Mouse (Mus musculus): ENCODE results near the gene Fus. TPM values are rescaled to one million over a fixed set of nuclear protein-coding genes. Genes with fewer than 3 reads are reported as not detected.
A peak's percentile ranks its signal among the peaks of the same experiment; 100 is the strongest.

Fus gene
- polyA plus RNA-seq, 1 experiment from 2014 or later = 407 TPM

- Histone ChIP-seq H3K4me3 (no peak overlapping the region), H3K27me3 (ENCODE audit: poor library complexity, severe bottlenecking) (no peaks in the 10 kb centered on the region), H3K4me1 (no peaks in the 10 kb centered on the region), H3K9me3 (no peaks in the 10 kb centered on the region), H3K36me3 (replicated peaks) (no peaks in the 10 kb centered on the region), H3K27ac (no peak overlapping the region)
- 80% methylated on average over 5 of the region's 5 CpGs for WGBS
- no peak for DNase-seq (ENCODE audit: extremely low spot score, low spot score)
Observed at GRCm38 (mm10) chr7:127959364-127959763, 7.9 kb upstream of the Fus start.

GRCm38 (mm10) chr7:127966371-127966918, 812 bp upstream of the Fus start:
- peak overlapping the region; percentile 96 for H3K4me3 ChIP-seq
- 18% methylated on average over 10 of the region's 10 CpGs for WGBS
- DNase-seq (ENCODE audit: extremely low spot score, low spot score) = peak; percentile 22
- H3K4me1 ChIP-seq = peaks cover 24% of the 10 kb centered on the region
- H3K27ac ChIP-seq = peak overlapping the region; percentile 100
- no peaks in the 10 kb centered on the region for H3K27me3 ChIP-seq (ENCODE audit: poor library complexity, severe bottlenecking)
- peaks cover 26% of the 10 kb centered on the region for H3K36me3 ChIP-seq (replicated peaks)
- H3K9me3 ChIP-seq = no peaks in the 10 kb centered on the region

- DNase-seq (ENCODE audit: extremely low spot score, low spot score) = peak; percentile 85
- no peaks in the 10 kb centered on the region for H3K27me3 ChIP-seq (ENCODE audit: poor library complexity, severe bottlenecking)
- H3K27ac ChIP-seq = peak overlapping the region; percentile 100
- H3K9me3 ChIP-seq = no peaks in the 10 kb centered on the region
- H3K4me3 ChIP-seq = peak overlapping the region; percentile 96
- H3K36me3 ChIP-seq (replicated peaks) = peaks cover 43% of the 10 kb centered on the region
- WGBS = 2% methylated on average over 41 of the region's 42 CpGs
- peaks cover 27% of the 10 kb centered on the region for H3K4me1 ChIP-seq
Observed at GRCm38 (mm10) chr7:127967922-127968828, 918 bp downstream of the Fus start.

GRCm38 (mm10) chr7:127974413-127974930, 7.2 kb downstream of the Fus start:
- Histone ChIP-seq H3K27ac (no peak overlapping the region), H3K9me3 (no peaks in the 10 kb centered on the region), H3K27me3 (ENCODE audit: poor library complexity, severe bottlenecking) (no peaks in the 10 kb centered on the region), H3K36me3 (replicated peaks) (peaks cover 100% of the 10 kb centered on the region), H3K4me1 (peaks cover 9% of the 10 kb centered on the region), H3K4me3 (no peak overlapping the region)
- no peak for DNase-seq (ENCODE audit: extremely low spot score, low spot score)
- WGBS = 97% methylated on average over 2 of the region's 2 CpGs

GRCm38 (mm10) chr7:127978856-127979255, 11.6 kb downstream of the Fus start:
- Histone ChIP-seq H3K27me3 (ENCODE audit: poor library complexity, severe bottlenecking) (no peaks in the 10 kb centered on the region), H3K4me3 (no peak overlapping the region), H3K4me1 (no peaks in the 10 kb centered on the region), H3K27ac (no peak overlapping the region), H3K9me3 (no peaks in the 10 kb centered on the region), H3K36me3 (replicated peaks) (peaks cover 100% of the 10 kb centered on the region)
- DNase-seq (ENCODE audit: extremely low spot score, low spot score) = no peak
- WGBS = 92% methylated on average over 2 of the region's 2 CpGs

GRCm38 (mm10) chr7:127980606-127981005, 13.3 kb downstream of the Fus start:
- peaks cover 100% of the 10 kb centered on the region for H3K36me3 ChIP-seq (replicated peaks)
- no peak overlapping the region for H3K27ac ChIP-seq
- no peak overlapping the region for H3K4me3 ChIP-seq
- DNase-seq (ENCODE audit: extremely low spot score, low spot score) = no peak
- no peaks in the 10 kb centered on the region for H3K4me1 ChIP-seq
- 95% methylated on average over 3 of the region's 3 CpGs for WGBS
- no peaks in the 10 kb centered on the region for H3K9me3 ChIP-seq
- H3K27me3 ChIP-seq (ENCODE audit: poor library complexity, severe bottlenecking) = no peaks in the 10 kb centered on the region

GRCm38 (mm10) chr7:127988904-127989303, 21.6 kb downstream of the Fus start:
- Histone ChIP-seq H3K4me3 (no peak overlapping the region), H3K36me3 (replicated peaks) (peaks cover 88% of the 10 kb centered on the region), H3K9me3 (no peaks in the 10 kb centered on the region), H3K27ac (no peak overlapping the region), H3K27me3 (ENCODE audit: poor library complexity, severe bottlenecking) (no peaks in the 10 kb centered on the region), H3K4me1 (peaks cover 13% of the 10 kb centered on the region)
- DNase-seq (ENCODE audit: extremely low spot score, low spot score) = no peak
- 100% methylated on average over 1 of the region's 1 CpGs for WGBS

- Histone ChIP-seq H3K4me1 (peaks cover 13% of the 10 kb centered on the region), H3K27ac (no peak overlapping the region), H3K27me3 (ENCODE audit: poor library complexity, severe bottlenecking) (no peaks in the 10 kb centered on the region), H3K4me3 (no peak overlapping the region), H3K36me3 (replicated peaks) (peaks cover 67% of the 10 kb centered on the region), H3K9me3 (no peaks in the 10 kb centered on the region)
- WGBS = 52% methylated on average over 6 of the region's 6 CpGs
- peak; percentile 72 for DNase-seq (ENCODE audit: extremely low spot score, low spot score)
Observed at GRCm38 (mm10) chr7:127991643-127992487, 24.6 kb downstream of the Fus start.

GRCm38 (mm10) chr7:127992488-127993340, 25.5 kb downstream of the Fus start:
- peaks cover 13% of the 10 kb centered on the region for H3K4me1 ChIP-seq
- WGBS = 56% methylated on average over 5 of the region's 5 CpGs
- DNase-seq (ENCODE audit: extremely low spot score, low spot score) = no peak
- H3K27me3 ChIP-seq (ENCODE audit: poor library complexity, severe bottlenecking) = no peaks in the 10 kb centered on the region
- H3K36me3 ChIP-seq (replicated peaks) = peaks cover 60% of the 10 kb centered on the region
- no peak overlapping the region; the same call in 1 of the 2 replicates for H3K4me3 ChIP-seq
- H3K27ac ChIP-seq = 0 out of 2 replicates have a peak overlapping the region, but pooled peaks have one; percentile 25
- no peaks in the 10 kb centered on the region for H3K9me3 ChIP-seq

GRCm38 (mm10) chr7:127993341-127993977, 26.2 kb downstream of the Fus start, which contains the start of gene Pycard:
Gene Pycard, minus strand, starts transcription at chr7:127993867.
- no peak for DNase-seq (ENCODE audit: extremely low spot score, low spot score)
- Histone ChIP-seq H3K27me3 (ENCODE audit: poor library complexity, severe bottlenecking) (no peaks in the 10 kb centered on the region), H3K4me1 (peaks cover 13% of the 10 kb centered on the region), H3K9me3 (no peaks in the 10 kb centered on the region), H3K4me3 (peak within 1 kb of the TSS; percentile 28), H3K36me3 (replicated peaks) (peaks cover 53% of the 10 kb centered on the region), H3K27ac (peak within 1 kb of the TSS; percentile 25; the same call in 1 of the 2 replicates)
- 24% methylated on average over 18 of the region's 18 CpGs for WGBS

GRCm38 (mm10) chr7:127999436-127999835, 32.2 kb downstream of the Fus start:
- no peaks in the 10 kb centered on the region for H3K9me3 ChIP-seq
- WGBS = 83% methylated on average over 1 of the region's 1 CpGs
- H3K27ac ChIP-seq = no peak overlapping the region
- peaks cover 11% of the 10 kb centered on the region for H3K4me1 ChIP-seq
- DNase-seq (ENCODE audit: extremely low spot score, low spot score) = no peak
- H3K4me3 ChIP-seq = no peak overlapping the region
- H3K27me3 ChIP-seq (ENCODE audit: poor library complexity, severe bottlenecking) = peaks cover 13% of the 10 kb centered on the region
- peaks cover 10% of the 10 kb centered on the region; the same call in 1 of the 2 replicates for H3K36me3 ChIP-seq (replicated peaks)
